ENCODE assay signal across 8 mouse cellular contexts in the genomic region with DNA sequence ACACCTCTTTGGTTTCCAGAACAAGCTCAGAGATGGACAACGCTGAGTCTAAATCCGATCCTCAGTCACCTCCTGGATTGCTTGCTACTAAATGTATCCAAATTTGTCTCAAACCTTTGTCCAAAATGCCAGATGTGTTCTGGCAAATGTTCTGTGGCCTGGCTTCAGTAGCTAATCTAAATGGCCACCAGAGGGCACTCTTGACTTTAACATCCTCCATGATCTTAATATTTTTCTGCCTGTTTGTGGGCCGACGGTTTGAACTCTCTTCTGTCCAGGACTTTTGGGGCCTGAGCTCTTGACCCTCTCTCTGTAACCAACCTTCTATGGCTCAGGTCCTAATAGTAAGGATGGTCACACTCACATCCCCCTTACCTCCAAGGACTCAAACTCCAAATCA. TPM values are rescaled to one million over a fixed set of nuclear protein-coding genes. Genes with fewer than 3 reads are reported as not detected.
DNase-seq lines count a peak whose midpoint lies in the region; ATAC-seq lines count a peak whose summit lies in the region.

No protein-coding gene starts in this region.

- no peak for DNase-seq in frontal cortex, postnatal 14 days (ENCODE audit: low spot score in 2 of 2)
- DNase-seq in ovary, postnatal 14 days (ENCODE audit: low spot score), result peak; percentile 58
- DNase-seq in ovary, postnatal 36 days (ENCODE audit: low spot score), result no peak
- peak; percentile 46 for DNase-seq in c-Kit-positive CD71-positive TER-119-negative erythroid progenitor cells, embryonic 14.5 days (ENCODE audit: low read depth)
- DNase-seq in heart, adult 9 months (ENCODE audit: low spot score in 2 of 2), result peak; percentile 7 to 53
- DNase-seq in thymus, postnatal 0 days (ENCODE audit: low spot score), result peak; percentile 47

- peaks cover 2% of the 10 kb centered on the region; the same call in 1 of the 2 replicates for H3K27me3 ChIP-seq in lung, embryonic 16.5 days (ENCODE audit: control insufficient read depth, insufficient read depth, low read depth, low read length)

- no peaks in the 10 kb centered on the region for H3K9me3 ChIP-seq in lung, embryonic 16.5 days (ENCODE audit: control insufficient read depth, low read length)

- H3K36me3 ChIP-seq in lung, embryonic 16.5 days (ENCODE audit: control insufficient read depth, insufficient read depth, low read length), result no peaks in the 10 kb centered on the region

- 17% methylated on average over 4 of the region's 4 CpGs for WGBS in lung, embryonic 16.5 days

- no peak overlapping the region for H3K9ac ChIP-seq in lung, embryonic 16.5 days (ENCODE audit: low read length)

- H3K4me3 ChIP-seq in lung, embryonic 16.5 days (ENCODE audit: low read length), result no peak overlapping the region

- ATAC-seq in frontal cortex, adult (ENCODE audit: low TSS enrichment), result peak; percentile 31; the same call in 1 of the 2 replicates
- peak; percentile 40; the same call in 1 of the 2 replicates for ATAC-seq in lung, embryonic 16.5 days (ENCODE audit: low read depth)

- no peak overlapping the region for H3K27ac ChIP-seq in lung, embryonic 16.5 days (ENCODE audit: low read length)

- H3K4me2 ChIP-seq in lung, embryonic 16.5 days (ENCODE audit: low read depth, low read length), result no peak overlapping the region

- H3K4me1 ChIP-seq in lung, embryonic 16.5 days (replicated peaks; ENCODE audit: control insufficient read depth, insufficient read depth, low read length), result no peaks in the 10 kb centered on the region; the same call in 1 of the 2 replicates

RNA-seq across cellular contexts. Expression of a gene that starts 10.4 kb away (rescaled TPM):
- not detected in 2 replicates for polyA plus RNA-seq in lung, embryonic 16.5 days (2015; fragmentation: Nextera tagmentation; extraction: Ambion mirVana)
- 0.09 TPM in 1 of 2 replicates, not detected in the other for polyA plus RNA-seq in thymus, postnatal 0 days (2015; fragmentation: Nextera tagmentation; extraction: Ambion mirVana)

Comparison
In these comparisons a context has a peak if more than half of its experiments do, and no peak if none do; other contexts are left out.
1. DNase-seq: peak in ovary, postnatal 14 days (single experiment), c-Kit-positive CD71-positive TER-119-negative erythroid progenitor cells, embryonic 14.5 days (single experiment), heart, adult 9 months (2 of 2) and thymus, postnatal 0 days (single experiment); none in frontal cortex, postnatal 14 days (0 of 2) and ovary, postnatal 36 days (single experiment).